Mouse (Mus musculus) kidney, adult 2 months (tissue): ENCODE results near the gene Ndufa7.
"Not testable (repeated sequence)": the region's sequence is repeated elsewhere in the genome, so short reads cannot be mapped to it uniquely, and the experiment has no call there.

ENCODE experiments used
- CTCF ChIP-seq: fragments of 200-500 bp; conservative IDR thresholded peaks from 2 replicates; pipeline ENCODE4 v1.5.1; 2011; ENCODE audit warnings: low read depth, mild to moderate bottlenecking, control low read depth, low read length, moderate library complexity, mixed read lengths; ENCODE audit not compliant: insufficient read depth, insufficient read length
- POLR2A ChIP-seq: fragments of 200-500 bp; IDR thresholded peaks from one replicate; pipeline ENCODE4 v1.6.1; 2011; ENCODE audit warnings: low read depth, low read length, control low read depth

DNA sequence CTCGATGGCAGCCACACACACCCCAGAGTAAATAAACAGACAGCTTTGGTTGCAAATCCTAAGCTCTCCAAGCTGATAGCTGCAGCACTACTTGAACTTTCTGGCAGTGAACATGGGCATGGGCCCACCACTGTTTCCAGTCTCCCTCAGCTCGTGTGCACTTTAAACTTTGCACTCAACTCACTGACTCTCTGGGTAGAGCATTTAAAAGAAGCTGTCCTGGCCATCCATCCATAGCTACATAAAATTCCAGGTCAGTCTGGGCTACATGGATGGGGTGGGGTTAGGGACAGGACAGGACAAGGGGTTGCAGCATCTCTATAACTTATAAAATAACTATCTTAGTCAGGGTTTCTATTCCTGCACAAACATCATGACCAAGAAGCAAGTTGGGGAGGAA lies 63.4 kb downstream of the Ndufa7 start:
- TF ChIP-seq POLR2A, CTCF: not testable (repeated sequence)
